Comparison of ENCODE assay signal across 20 mouse cellular contexts in genomic region chr14:120172844-120173243, GRCm38 (mm10).
A peak's percentile ranks its signal among the peaks of the same experiment; 100 is the strongest.
DNase-seq lines count a peak whose midpoint lies in the region; ATAC-seq and TF ChIP-seq lines count a peak whose summit lies in the region.
"Had no signal": no experiment of that assay in that cellular context is flagged by ENCODE, and none has a peak within 500 bp of the region (broad histone marks: within the 10 kb centered on the region; RNA-seq: fewer than 3 reads in every experiment).

No protein-coding gene starts in this region.

- H3K27ac ChIP-seq in embryonic facial prominence, embryonic 15.5 days (replicated peaks) = no peak overlapping the region
- H3K27ac ChIP-seq in liver, postnatal 0 days (ENCODE audit: low read depth) = no peak overlapping the region
- H3K27ac ChIP-seq: forebrain, embryonic 13.5 days; heart, embryonic 13.5 days; hindbrain, embryonic 15.5 days had no signal

- ATAC-seq in embryonic facial prominence, embryonic 15.5 days (ENCODE audit: insufficient number of reproducible peaks, low FRiP score, low TSS enrichment, low read depth) = peak; percentile 51; the same call in 1 of the 2 replicates
- ATAC-seq in liver, postnatal 0 days = no peak
- ATAC-seq: forebrain, embryonic 13.5 days; forebrain, postnatal 0 days; intestine, embryonic 16.5 days had no signal

- no peak for TF ChIP-seq EP300 in liver, postnatal 0 days (IDR thresholded peaks at IDR 0.05; ENCODE audit: low read depth)

- H3K4me2 ChIP-seq in embryonic facial prominence, embryonic 15.5 days (replicated peaks) = no peak overlapping the region
- H3K4me2 ChIP-seq in liver, postnatal 0 days (ENCODE audit: low read depth, low read length) = no peak overlapping the region
- H3K4me2 ChIP-seq: forebrain, embryonic 13.5 days; heart, embryonic 13.5 days; hindbrain, embryonic 15.5 days had no signal

- H3K36me3 ChIP-seq in embryonic facial prominence, embryonic 15.5 days = no peaks in the 10 kb centered on the region
- H3K36me3 ChIP-seq in liver, postnatal 0 days (replicated peaks; ENCODE audit: insufficient read depth, low read length) = no peaks in the 10 kb centered on the region
- H3K36me3 ChIP-seq: heart, embryonic 13.5 days; hindbrain, embryonic 15.5 days had no signal

- no peaks in the 10 kb centered on the region for H3K27me3 ChIP-seq in embryonic facial prominence, embryonic 15.5 days
- no peaks in the 10 kb centered on the region for H3K27me3 ChIP-seq in liver, postnatal 0 days (ENCODE audit: insufficient read depth, low read length)
- H3K27me3 ChIP-seq: CH12.LX; forebrain, embryonic 13.5 days; heart, embryonic 13.5 days; hindbrain, embryonic 15.5 days had no signal

- peak; percentile 55 to 63 for DNase-seq in frontal cortex, adult 2 months (ENCODE audit: extremely low spot score in 1 of 2, low spot score in 1 of 2)
- DNase-seq in frontal cortex, postnatal 14 days (ENCODE audit: low spot score in 2 of 2) = no peak
- peak; percentile 36 for DNase-seq in right cerebral cortex, adult 18-20 months
- DNase-seq in right cerebral cortex, postnatal 14 days = no peak
- DNase-seq in urinary bladder, postnatal 14 days (ENCODE audit: low spot score) = no peak
- no peak for DNase-seq in liver, postnatal 0 days
- DNase-seq: adrenal gland, adult 8-10 months; adrenal gland, postnatal 36 days; cerebellum, adult 11 months; cerebellum, adult 9-11 months; cerebellum, postnatal 36 days; forebrain, postnatal 0 days; gastrocnemius, postnatal 14 days; heart, postnatal 36 days had no signal

- no peak overlapping the region for H3K9ac ChIP-seq in embryonic facial prominence, embryonic 15.5 days
- no peak overlapping the region for H3K9ac ChIP-seq in liver, postnatal 0 days (replicated peaks)
- H3K9ac ChIP-seq: forebrain, embryonic 13.5 days; forebrain, postnatal 0 days; heart, embryonic 13.5 days; hindbrain, embryonic 15.5 days had no signal

- H3K4me1 ChIP-seq in embryonic facial prominence, embryonic 15.5 days = peaks cover 35% of the 10 kb centered on the region
- H3K4me1 ChIP-seq in liver, postnatal 0 days (ENCODE audit: insufficient read depth) = no peaks in the 10 kb centered on the region; the same call in 1 of the 2 replicates
- H3K4me1 ChIP-seq: forebrain, embryonic 13.5 days; heart, embryonic 13.5 days; hindbrain, embryonic 15.5 days had no signal

- TF ChIP-seq CTCF in liver, postnatal 0 days (IDR thresholded peaks at IDR 0.05; ENCODE audit: low read depth) = no peak

- H3K9me3 ChIP-seq in embryonic facial prominence, embryonic 15.5 days (replicated peaks) = no peaks in the 10 kb centered on the region
- no peaks in the 10 kb centered on the region for H3K9me3 ChIP-seq in liver, postnatal 0 days (ENCODE audit: low read length)
- H3K9me3 ChIP-seq: forebrain, embryonic 13.5 days; heart, embryonic 13.5 days; hindbrain, embryonic 15.5 days had no signal

- WGBS in embryonic facial prominence, embryonic 15.5 days = 32% methylated on average over 8 of the region's 8 CpGs
- 81% methylated on average over 8 of the region's 8 CpGs for WGBS in liver, postnatal 0 days (ENCODE audit: insufficient replicate concordance)

- H3K4me3 ChIP-seq in embryonic facial prominence, embryonic 15.5 days (replicated peaks) = no peak overlapping the region
- H3K4me3 ChIP-seq in liver, postnatal 0 days (ENCODE audit: low read depth, low read length) = no peak overlapping the region
- H3K4me3 ChIP-seq: forebrain, embryonic 13.5 days; heart, embryonic 13.5 days; hindbrain, embryonic 15.5 days had no signal

Comparison
In these comparisons a context has a peak if more than half of its experiments do, and no peak if none do; other contexts are left out.
1. DNase-seq: peak in frontal cortex, adult 2 months (2 of 2) and right cerebral cortex, adult 18-20 months (single experiment); none in frontal cortex, postnatal 14 days (0 of 2), right cerebral cortex, postnatal 14 days (single experiment), urinary bladder, postnatal 14 days (single experiment) and liver, postnatal 0 days (single experiment).